Comparison of ENCODE assay signal across 21 mouse cellular contexts in genomic region chr1:136644486-136644885, GRCm38 (mm10).
"Had no signal": no experiment of that assay in that cellular context is flagged by ENCODE, and none has a peak within 500 bp of the region (broad histone marks: within the 10 kb centered on the region; RNA-seq: fewer than 3 reads in every experiment).

No protein-coding gene starts in this region.

- H3K4me2 ChIP-seq: kidney, embryonic 15.5 days; limb, embryonic 13.5 days; liver, embryonic 12.5 days; liver, embryonic 15.5 days; midbrain, embryonic 12.5 days; midbrain, embryonic 15.5 days; neural tube, embryonic 12.5 days; neural tube, embryonic 15.5 days had no signal

- H3K4me1 ChIP-seq: liver, embryonic 15.5 days; midbrain, embryonic 12.5 days; midbrain, embryonic 15.5 days; neural tube, embryonic 12.5 days; neural tube, embryonic 15.5 days had no signal

- ATAC-seq: liver, embryonic 12.5 days; midbrain, embryonic 15.5 days had no signal

- H3K27me3 ChIP-seq: kidney, embryonic 15.5 days; limb, embryonic 13.5 days; liver, embryonic 12.5 days; liver, embryonic 15.5 days; midbrain, embryonic 12.5 days; midbrain, embryonic 15.5 days; neural tube, embryonic 12.5 days; neural tube, embryonic 15.5 days had no signal

- DNase-seq: kidney, postnatal 10 days; kidney, postnatal 36 days; layer of hippocampus, adult 9-11 months; liver; lung, adult 18-20 months; right cerebral cortex, adult 18-20 months; right cerebral cortex, postnatal 14 days; right cerebral cortex, postnatal 4 days; thymus, adult 18-20 months; thymus, postnatal 36 days had no signal

- H3K36me3 ChIP-seq: kidney, embryonic 15.5 days; limb, embryonic 10.5 days; limb, embryonic 13.5 days; liver, embryonic 12.5 days; liver, embryonic 15.5 days; midbrain, embryonic 12.5 days; midbrain, embryonic 15.5 days; neural tube, embryonic 12.5 days; neural tube, embryonic 15.5 days had no signal

- H3K4me3 ChIP-seq: kidney, embryonic 15.5 days; limb, embryonic 10.5 days; limb, embryonic 13.5 days; liver, embryonic 12.5 days; liver, embryonic 15.5 days; midbrain, embryonic 12.5 days; midbrain, embryonic 15.5 days; neural tube, embryonic 12.5 days; neural tube, embryonic 15.5 days had no signal

- H3K9me3 ChIP-seq: kidney, embryonic 15.5 days; limb, embryonic 10.5 days; limb, embryonic 13.5 days; liver, embryonic 12.5 days; liver, embryonic 15.5 days; midbrain, embryonic 12.5 days; midbrain, embryonic 15.5 days; neural tube, embryonic 12.5 days; neural tube, embryonic 15.5 days had no signal

- H3K9ac ChIP-seq: kidney, embryonic 15.5 days; limb, embryonic 13.5 days; liver, embryonic 12.5 days; liver, embryonic 15.5 days; midbrain, embryonic 12.5 days; midbrain, embryonic 15.5 days; neural tube, embryonic 12.5 days; neural tube, embryonic 15.5 days had no signal

- H3K27ac ChIP-seq: kidney, embryonic 15.5 days; limb, embryonic 10.5 days; limb, embryonic 13.5 days; liver, embryonic 12.5 days; liver, embryonic 15.5 days; macrophage; midbrain, embryonic 12.5 days; midbrain, embryonic 15.5 days; neural tube, embryonic 12.5 days; neural tube, embryonic 15.5 days; stomach, postnatal 0 days had no signal
